Mouse (Mus musculus) mesoderm, embryonic 11.5 days (tissue): ENCODE data around the gene App.

Source experiments
- DNase-seq: peaks from one replicate; pipeline ENCODE4 v3.0.0-alpha.2; 2012; ENCODE audit warnings: low read depth, low spot score

The App gene

GRCm38 (mm10) chr16:85118916-85119315, 54.6 kb downstream of the App start:
- DNase-seq, result no peak

GRCm38 (mm10) chr16:85117541-85117940, 56.0 kb downstream of the App start:
- DNase-seq, result no peak

GRCm38 (mm10) chr16:85115837-85116236, 57.7 kb downstream of the App start:
- DNase-seq, result no peak

GRCm38 (mm10) chr16:85114742-85115141, 58.8 kb downstream of the App start:
- DNase-seq, result no peak

- no peak for DNase-seq
Measured at GRCm38 (mm10) chr16:85113941-85114340, 59.6 kb downstream of the App start.

- no peak for DNase-seq
Measured at GRCm38 (mm10) chr16:85112254-85112653, 61.3 kb downstream of the App start.

- DNase-seq, result no peak
Measured at GRCm38 (mm10) chr16:85110428-85110827, 63.1 kb downstream of the App start.

GRCm38 (mm10) chr16:85108486-85108885, 65.1 kb downstream of the App start:
- no peak for DNase-seq

GRCm38 (mm10) chr16:85106644-85107323, 66.8 kb downstream of the App start:
- no peak for DNase-seq

- no peak for DNase-seq
Measured at GRCm38 (mm10) chr16:85105603-85106002, 68.0 kb downstream of the App start.

- DNase-seq, result no peak
Measured at GRCm38 (mm10) chr16:85103116-85103787, 70.3 kb downstream of the App start.

- no peak for DNase-seq
Measured at GRCm38 (mm10) chr16:85101544-85101943, 72.0 kb downstream of the App start.

GRCm38 (mm10) chr16:85100806-85101205, 72.8 kb downstream of the App start:
- DNase-seq, result no peak

GRCm38 (mm10) chr16:85099487-85099886, 74.1 kb downstream of the App start:
- DNase-seq, result no peak

- DNase-seq, result no peak
Measured at GRCm38 (mm10) chr16:85099044-85099443, 74.5 kb downstream of the App start.

GRCm38 (mm10) chr16:85096396-85096795, 77.2 kb downstream of the App start:
- no peak for DNase-seq

GRCm38 (mm10) chr16:85095923-85096322, 77.6 kb downstream of the App start:
- DNase-seq, result no peak

GRCm38 (mm10) chr16:85092644-85093091, 80.9 kb downstream of the App start:
- DNase-seq, result peak; percentile 37

- no peak for DNase-seq
Measured at GRCm38 (mm10) chr16:85092183-85092582, 81.4 kb downstream of the App start.

GRCm38 (mm10) chr16:85090992-85091391, 82.6 kb downstream of the App start:
- DNase-seq, result no peak

GRCm38 (mm10) chr16:85088126-85088525, 85.4 kb downstream of the App start:
- no peak for DNase-seq

GRCm38 (mm10) chr16:85086303-85086702, 87.3 kb downstream of the App start:
- DNase-seq, result no peak

GRCm38 (mm10) chr16:85085902-85086301, 87.7 kb downstream of the App start:
- DNase-seq, result no peak
